Mouse (Mus musculus): ENCODE data around the gene Tmem150b. TPM values are rescaled to one million over a fixed set of nuclear protein-coding genes. Genes with fewer than 3 reads are reported as not detected.

Tmem150b gene
- polyA plus RNA-seq, 1 experiment: 0.99 TPM

DNA sequence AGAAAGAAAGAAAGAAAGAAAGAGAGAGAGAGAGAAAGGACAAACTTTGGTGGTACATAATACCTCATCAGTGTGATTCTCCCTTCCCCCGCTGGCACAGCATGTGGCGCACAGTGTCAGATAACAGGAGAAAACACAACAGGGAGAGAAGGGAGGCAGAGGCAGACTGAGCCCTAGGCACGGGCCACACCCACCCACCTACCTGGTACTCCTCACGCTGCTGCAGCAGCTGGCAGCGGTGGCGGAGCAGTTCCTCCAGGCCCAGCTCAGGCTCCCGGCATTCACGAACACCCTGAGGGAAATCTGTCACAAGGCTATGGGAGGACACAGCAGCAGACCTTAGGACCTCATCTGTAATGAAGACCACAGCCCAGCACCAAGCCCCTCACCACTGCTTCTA is 61.9 kb downstream of the Tmem150b start:
- DNase-seq (ENCODE audit: low spot score): no peak

DNA sequence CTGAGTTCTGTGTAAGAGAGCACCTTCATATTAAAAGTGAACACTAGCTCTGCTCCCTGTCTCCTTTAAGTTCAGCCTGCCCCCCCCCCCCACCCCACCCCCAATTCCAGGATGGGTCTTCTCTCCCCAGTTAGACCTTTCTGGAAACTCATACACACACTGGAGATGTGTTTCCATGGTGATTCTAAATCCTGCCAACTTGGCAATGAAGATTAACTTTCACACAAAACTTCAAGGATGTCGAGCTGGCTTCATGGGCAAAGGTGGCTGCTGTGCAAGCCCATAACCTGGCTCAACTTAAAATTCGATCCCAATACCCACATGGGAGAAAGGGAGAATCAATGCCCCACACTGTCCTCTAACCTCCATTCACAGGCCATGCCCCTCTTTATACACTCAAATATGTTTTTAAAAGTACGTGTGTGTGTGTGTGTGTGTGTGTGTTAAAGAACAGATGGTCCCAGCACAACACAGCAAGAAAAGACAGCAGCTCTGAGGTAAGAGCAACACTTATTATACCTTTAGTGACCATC is 65.1 kb downstream of the Tmem150b start:
- DNase-seq (ENCODE audit: low spot score): no peak

DNA sequence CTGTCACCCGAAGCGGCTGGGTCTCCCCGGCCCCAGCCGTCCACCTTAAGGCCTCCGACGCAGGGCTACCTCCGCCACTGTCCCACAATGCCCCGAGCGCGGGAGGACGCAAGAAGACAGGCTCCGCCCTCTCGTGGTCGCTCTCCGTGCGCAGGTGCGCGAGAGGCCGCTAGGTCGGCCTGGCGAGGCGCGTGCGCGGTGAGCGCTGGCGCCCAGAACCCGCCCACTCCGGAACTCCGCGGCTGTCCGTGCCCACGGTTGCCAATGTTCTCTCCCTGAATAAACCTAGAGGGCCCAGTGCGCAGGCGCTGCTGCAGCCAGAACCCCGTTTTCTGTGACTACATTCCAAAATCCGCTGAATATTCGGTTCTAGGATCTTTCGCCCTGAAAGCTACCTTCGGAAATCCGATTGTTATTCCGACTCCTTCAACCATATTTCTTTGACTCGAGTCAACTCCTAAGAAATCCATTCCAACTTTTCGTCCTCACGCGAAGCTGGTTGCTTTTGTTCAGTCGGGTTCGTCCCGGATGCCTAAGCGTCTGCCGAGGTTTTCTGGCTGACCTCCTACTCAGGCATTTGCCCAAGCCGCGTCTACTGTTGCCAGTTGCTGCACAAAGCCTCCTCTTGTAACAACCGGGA is 66.0 kb downstream of the Tmem150b start, which contains the start of gene Ppp6r1:
Ppp6r1 (minus strand) TSS at position 108 of the 640 bp plus-strand sequence.
- peak; percentile 91 for DNase-seq (ENCODE audit: low spot score)

DNA sequence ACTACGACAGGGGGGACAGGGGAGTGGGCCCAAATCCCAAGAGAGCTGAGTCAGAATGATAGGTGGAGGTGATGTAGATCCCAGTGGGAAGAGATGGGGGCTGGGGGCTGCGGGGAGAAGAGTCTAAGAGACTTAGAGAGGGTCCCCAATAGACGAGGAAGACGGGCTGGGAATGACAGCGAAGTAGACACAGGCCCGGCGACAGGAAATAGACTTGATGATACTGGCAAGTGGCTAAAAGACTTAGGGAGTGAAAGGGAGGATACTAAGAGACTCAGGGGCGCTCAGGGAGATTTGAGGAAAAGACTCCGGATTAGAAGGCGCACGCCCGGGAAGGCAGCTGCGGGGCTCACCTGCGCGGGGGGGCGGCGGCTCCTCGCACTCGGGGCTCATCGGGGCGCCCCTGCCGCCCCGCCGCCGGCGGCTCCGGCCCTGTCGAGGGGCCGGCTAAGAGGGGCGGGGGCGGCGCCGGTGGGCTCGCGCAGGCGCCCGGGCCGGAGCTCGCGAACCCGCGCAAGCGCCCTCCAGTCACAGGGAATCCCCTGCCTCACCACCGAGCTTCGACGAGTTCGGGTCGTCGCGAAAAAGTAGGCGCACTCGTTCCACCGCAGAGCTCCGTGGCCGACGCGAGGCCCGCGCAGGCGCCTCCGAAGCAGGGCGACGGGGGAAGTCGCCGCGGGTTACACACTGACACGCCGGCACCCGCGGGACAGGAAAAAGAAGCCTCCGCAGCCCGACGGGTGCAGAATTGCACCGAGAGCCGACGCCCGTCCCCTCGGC is 66.7 kb downstream of the Tmem150b start:
- no peak for DNase-seq (ENCODE audit: low spot score)

DNA sequence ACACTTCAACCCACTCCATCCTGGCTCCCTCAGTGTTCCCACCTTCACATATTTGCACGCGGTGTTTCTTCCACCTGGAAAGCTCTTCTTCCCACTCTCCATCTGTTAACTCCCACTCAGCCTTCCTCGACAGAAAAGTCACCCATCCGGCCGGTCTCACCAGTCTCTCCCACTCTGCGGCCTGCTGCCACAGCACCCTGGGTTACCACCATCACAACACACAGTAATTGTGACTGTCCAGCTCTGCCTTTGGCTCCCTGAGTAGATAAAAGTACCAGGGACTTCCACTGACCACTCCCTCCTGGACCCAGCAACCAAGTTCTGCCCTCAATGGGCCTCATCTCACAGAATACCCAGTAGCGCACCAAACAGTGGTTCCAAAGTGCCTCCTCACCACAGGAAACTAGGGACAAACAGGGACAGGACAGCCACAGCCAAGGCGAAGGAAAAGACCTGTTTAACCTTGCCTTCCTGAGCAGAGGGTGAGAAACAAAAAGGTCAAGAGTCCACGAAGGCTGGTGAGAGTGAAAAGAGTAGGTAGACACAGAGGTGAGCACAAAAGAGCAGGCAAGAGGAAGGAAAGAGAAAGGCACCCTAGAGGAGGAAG is 67.4 kb downstream of the Tmem150b start:
- DNase-seq (ENCODE audit: low spot score): no peak

Other genes starting within 250 kb of the Tmem150b start
- 72.0 and 159 TPM in 2 replicates for gene Ppp1r12c, start 223.6 kb downstream of the Tmem150b start, polyA plus RNA-seq (2012; rRNA removed)
- 7.5 and 8.8 TPM in 2 replicates for gene Tnnt1, start 208.9 kb downstream of the Tmem150b start, polyA plus RNA-seq (2012; rRNA removed)
- gene Tnni3, start 201.0 kb downstream of the Tmem150b start, polyA plus RNA-seq (2012; rRNA removed): 5.1 and 5.5 TPM in 2 replicates
- gene Dnaaf3, start 192.8 kb downstream of the Tmem150b start, polyA plus RNA-seq (2012; rRNA removed): 3.5 and 4.0 TPM in 2 replicates
- 0.74 and 0.78 TPM in 2 replicates for gene Syt5, start 177.7 kb downstream of the Tmem150b start, polyA plus RNA-seq (2012; rRNA removed)
- not detected in 2 replicates for gene Ptprh, start 121.2 kb downstream of the Tmem150b start, polyA plus RNA-seq (2012; rRNA removed)
- gene Tmem86b, start 93.8 kb downstream of the Tmem150b start, polyA plus RNA-seq (2012; rRNA removed): 15.5 and 19.2 TPM in 2 replicates
- 130 and 140 TPM in 2 replicates for gene Ppp6r1, start 66.2 kb downstream of the Tmem150b start, polyA plus RNA-seq (2012; rRNA removed)
- 33.0 and 33.5 TPM in 2 replicates for gene Hspbp1, start 40.2 kb downstream of the Tmem150b start, polyA plus RNA-seq (2012; rRNA removed)
- 10.1 and 12.8 TPM in 2 replicates for gene Brsk1, start 34.6 kb downstream of the Tmem150b start, polyA plus RNA-seq (2012; rRNA removed)
- 69.0 and 73.6 TPM in 2 replicates for gene Kmt5c, start 14.9 kb upstream of the Tmem150b start, polyA plus RNA-seq (2012; rRNA removed)
- gene Cox6b2, start 27.8 kb upstream of the Tmem150b start, polyA plus RNA-seq (2012; rRNA removed): 40.5 and 61.3 TPM in 2 replicates
- gene Fam71e2, start 46.1 kb upstream of the Tmem150b start, polyA plus RNA-seq (2012; rRNA removed): 0.06 and 0.08 TPM in 2 replicates
- gene Il11, start 57.6 kb upstream of the Tmem150b start, polyA plus RNA-seq (2012; rRNA removed): 0.61 and 0.62 TPM in 2 replicates
- gene Tmem190, start 57.7 kb upstream of the Tmem150b start, polyA plus RNA-seq (2012; rRNA removed): not detected in 2 replicates
- 13.6 and 14.6 TPM in 2 replicates for gene Tmem238, start 64.4 kb upstream of the Tmem150b start, polyA plus RNA-seq (2012; rRNA removed)
- 448 and 645 TPM in 2 replicates for gene Rpl28, start 67.6 kb upstream of the Tmem150b start, polyA plus RNA-seq (2012; rRNA removed)
- 115 and 129 TPM in 2 replicates for gene Ube2s, start 87.3 kb upstream of the Tmem150b start, polyA plus RNA-seq (2012; rRNA removed)
- 1.1 and 1.3 TPM in 2 replicates for gene Shisa7, start 119.4 kb upstream of the Tmem150b start, polyA plus RNA-seq (2012; rRNA removed)
- 16.3 and 19.4 TPM in 2 replicates for gene Isoc2b, start 145.0 kb upstream of the Tmem150b start, polyA plus RNA-seq (2012; rRNA removed)
- gene Isoc2a, start 151.9 kb upstream of the Tmem150b start, polyA plus RNA-seq (2012; rRNA removed): 17.1 and 21.3 TPM in 2 replicates
- gene Gm36210, start 181.3 kb upstream of the Tmem150b start, polyA plus RNA-seq (2012; rRNA removed): 0.15 and 0.22 TPM in 2 replicates
- 7.7 and 10.1 TPM in 2 replicates for gene Zfp628, start 190.0 kb upstream of the Tmem150b start, polyA plus RNA-seq (2012; rRNA removed)
- gene Nat14, start 196.8 kb upstream of the Tmem150b start, polyA plus RNA-seq (2012; rRNA removed): 10.6 and 14.1 TPM in 2 replicates
- 10.5 and 12.9 TPM in 2 replicates for gene Ssc5d, start 200.5 kb upstream of the Tmem150b start, polyA plus RNA-seq (2012; rRNA removed)
- gene Sbk2, start 239.2 kb upstream of the Tmem150b start, polyA plus RNA-seq (2012; rRNA removed): 0.29 and 0.46 TPM in 2 replicates
- gene Sbk3, start 245.9 kb upstream of the Tmem150b start, polyA plus RNA-seq (2012; rRNA removed): 0.25 and 0.44 TPM in 2 replicates